Mouse (Mus musculus): ENCODE data around the gene Bcl2l2. TPM values are rescaled to one million over a fixed set of nuclear protein-coding genes. Genes with fewer than 3 reads are reported as not detected.

Gene Bcl2l2
- polyA plus RNA-seq, 1 experiment from 2014 or later, result 3.4 TPM

GRCm38 (mm10) chr14:54884022-54884712 is 990 bp downstream of the Bcl2l2 start:
- peak; percentile 35 for ATAC-seq (ENCODE audit: low read depth)
- H3K9ac ChIP-seq (ENCODE audit: low read length), result peak overlapping the region; percentile 79
- no peaks in the 10 kb centered on the region for H3K36me3 ChIP-seq (ENCODE audit: control insufficient read depth, insufficient read depth, low read length)
- peak overlapping the region; percentile 95 for H3K27ac ChIP-seq (ENCODE audit: low read length)
- WGBS, result 9% methylated on average over 21 of the region's 21 CpGs
- H3K4me3 ChIP-seq (ENCODE audit: low read length), result peak overlapping the region; percentile 65
- H3K4me1 ChIP-seq (replicated peaks; ENCODE audit: control insufficient read depth, insufficient read depth, low read length), result peaks cover 9% of the 10 kb centered on the region
- H3K9me3 ChIP-seq (ENCODE audit: control insufficient read depth, low read length), result no peaks in the 10 kb centered on the region
- peak overlapping the region; percentile 79 for H3K4me2 ChIP-seq (ENCODE audit: low read depth, low read length)
- H3K27me3 ChIP-seq (ENCODE audit: control insufficient read depth, insufficient read depth, low read depth, low read length), result no peaks in the 10 kb centered on the region

GRCm38 (mm10) chr14:54885309-54885708 is 2.1 kb downstream of the Bcl2l2 start:
- no peaks in the 10 kb centered on the region for H3K9me3 ChIP-seq (ENCODE audit: control insufficient read depth, low read length)
- H3K4me3 ChIP-seq (ENCODE audit: low read length), result no peak overlapping the region
- H3K27me3 ChIP-seq (ENCODE audit: control insufficient read depth, insufficient read depth, low read depth, low read length), result no peaks in the 10 kb centered on the region
- ATAC-seq (ENCODE audit: low read depth), result no peak
- no peaks in the 10 kb centered on the region for H3K36me3 ChIP-seq (ENCODE audit: control insufficient read depth, insufficient read depth, low read length)
- H3K4me1 ChIP-seq (replicated peaks; ENCODE audit: control insufficient read depth, insufficient read depth, low read length), result peaks cover 9% of the 10 kb centered on the region
- H3K27ac ChIP-seq (ENCODE audit: low read length), result no peak overlapping the region
- H3K4me2 ChIP-seq (ENCODE audit: low read depth, low read length), result no peak overlapping the region
- no peak overlapping the region for H3K9ac ChIP-seq (ENCODE audit: low read length)
- 88% methylated on average over 11 of the region's 11 CpGs for WGBS

- Histone ChIP-seq H3K36me3 (ENCODE audit: control insufficient read depth, insufficient read depth, low read length) (peaks cover 13% of the 10 kb centered on the region), H3K9me3 (ENCODE audit: control insufficient read depth, low read length) (no peaks in the 10 kb centered on the region), H3K4me1 (replicated peaks; ENCODE audit: control insufficient read depth, insufficient read depth, low read length) (peaks cover 9% of the 10 kb centered on the region; the same call in 1 of the 2 replicates), H3K4me2 (ENCODE audit: low read depth, low read length) (peak within 1 kb of the TSS; percentile 54), H3K27ac (ENCODE audit: low read length) (peak within 1 kb of the TSS; percentile 86), H3K9ac (ENCODE audit: low read length) (peak within 1 kb of the TSS; percentile 67), H3K27me3 (ENCODE audit: control insufficient read depth, insufficient read depth, low read depth, low read length) (no peaks in the 10 kb centered on the region), H3K4me3 (ENCODE audit: low read length) (peak within 1 kb of the TSS; percentile 93)
- no peak for ATAC-seq (ENCODE audit: low read depth)
- WGBS, result 92% methylated on average over 3 of the region's 3 CpGs
Observed at GRCm38 (mm10) chr14:54892200-54892599, 9.0 kb downstream of the Bcl2l2 start, which contains the start of gene Pabpn1. TSS of gene Pabpn1 (plus strand) at chr14:54892500.

GRCm38 (mm10) chr14:54893651-54894181 is 10.5 kb downstream of the Bcl2l2 start:
- Histone ChIP-seq H3K4me2 (ENCODE audit: low read depth, low read length) (peak overlapping the region; percentile 54), H3K4me3 (ENCODE audit: low read length) (peak overlapping the region; percentile 93), H3K27me3 (ENCODE audit: control insufficient read depth, insufficient read depth, low read depth, low read length) (no peaks in the 10 kb centered on the region), H3K27ac (ENCODE audit: low read length) (peak overlapping the region; percentile 93), H3K9ac (ENCODE audit: low read length) (peak overlapping the region; percentile 100), H3K4me1 (replicated peaks; ENCODE audit: control insufficient read depth, insufficient read depth, low read length) (peaks cover 9% of the 10 kb centered on the region; the same call in 1 of the 2 replicates), H3K9me3 (ENCODE audit: control insufficient read depth, low read length) (no peaks in the 10 kb centered on the region), H3K36me3 (ENCODE audit: control insufficient read depth, insufficient read depth, low read length) (peaks cover 25% of the 10 kb centered on the region)
- ATAC-seq (ENCODE audit: low read depth), result peak; percentile 98
- under 1% methylated on average over 32 of the region's 38 CpGs for WGBS

- ATAC-seq (ENCODE audit: low read depth), result peak; percentile 70
- no peaks in the 10 kb centered on the region for H3K9me3 ChIP-seq (ENCODE audit: control insufficient read depth, low read length)
- peaks cover 9% of the 10 kb centered on the region; the same call in 1 of the 2 replicates for H3K4me1 ChIP-seq (replicated peaks; ENCODE audit: control insufficient read depth, insufficient read depth, low read length)
- peak overlapping the region; percentile 100 for H3K9ac ChIP-seq (ENCODE audit: low read length)
- H3K36me3 ChIP-seq (ENCODE audit: control insufficient read depth, insufficient read depth, low read length), result peaks cover 27% of the 10 kb centered on the region
- no peaks in the 10 kb centered on the region for H3K27me3 ChIP-seq (ENCODE audit: control insufficient read depth, insufficient read depth, low read depth, low read length)
- peak overlapping the region; percentile 93 for H3K27ac ChIP-seq (ENCODE audit: low read length)
- under 1% methylated on average over 49 of the region's 54 CpGs for WGBS
- H3K4me3 ChIP-seq (ENCODE audit: low read length), result peak overlapping the region; percentile 93
- peak overlapping the region; percentile 91 for H3K4me2 ChIP-seq (ENCODE audit: low read depth, low read length)
Observed at GRCm38 (mm10) chr14:54894296-54895151, 11.3 kb downstream of the Bcl2l2 start.

DNA sequence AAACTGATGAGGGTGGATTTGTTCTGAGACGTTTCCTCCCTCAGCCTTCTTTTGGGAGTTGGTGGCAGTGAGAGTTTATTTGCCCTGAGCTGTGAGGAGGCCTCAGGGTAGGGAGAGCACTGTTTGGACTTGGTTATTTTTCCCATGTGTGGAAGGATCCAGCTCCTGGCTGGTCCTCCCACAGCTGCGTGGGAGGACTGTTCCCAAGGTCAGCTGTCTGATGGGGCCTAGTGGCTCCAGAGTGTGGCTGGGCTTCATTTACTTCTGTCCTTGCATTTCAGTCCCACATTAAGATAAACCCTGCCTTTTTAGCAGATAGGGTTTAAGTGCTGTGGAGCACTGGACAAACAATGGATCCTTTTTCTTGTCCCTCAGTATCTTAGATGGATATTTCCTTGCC is 14.3 kb downstream of the Bcl2l2 start:
- Histone ChIP-seq H3K4me2 (ENCODE audit: low read depth, low read length) (no peak overlapping the region), H3K27ac (ENCODE audit: low read length) (no peak overlapping the region), H3K36me3 (ENCODE audit: control insufficient read depth, insufficient read depth, low read length) (peaks cover 27% of the 10 kb centered on the region), H3K9ac (ENCODE audit: low read length) (no peak overlapping the region), H3K27me3 (ENCODE audit: control insufficient read depth, insufficient read depth, low read depth, low read length) (no peaks in the 10 kb centered on the region), H3K4me1 (replicated peaks; ENCODE audit: control insufficient read depth, insufficient read depth, low read length) (peaks cover 9% of the 10 kb centered on the region; the same call in 1 of the 2 replicates), H3K4me3 (ENCODE audit: low read length) (no peak overlapping the region), H3K9me3 (ENCODE audit: control insufficient read depth, low read length) (no peaks in the 10 kb centered on the region)
- WGBS, result 56% methylated on average over 2 of the region's 2 CpGs
- no peak for ATAC-seq (ENCODE audit: low read depth)

GRCm38 (mm10) chr14:54900383-54900782 is 17.2 kb downstream of the Bcl2l2 start:
- peak; percentile 79 for ATAC-seq (ENCODE audit: low read depth)
- Histone ChIP-seq H3K27ac (ENCODE audit: low read length) (no peak overlapping the region), H3K4me2 (ENCODE audit: low read depth, low read length) (no peak overlapping the region), H3K27me3 (ENCODE audit: control insufficient read depth, insufficient read depth, low read depth, low read length) (no peaks in the 10 kb centered on the region), H3K4me3 (ENCODE audit: low read length) (no peak overlapping the region), H3K36me3 (ENCODE audit: control insufficient read depth, insufficient read depth, low read length) (peaks cover 27% of the 10 kb centered on the region), H3K9ac (ENCODE audit: low read length) (no peak overlapping the region), H3K4me1 (replicated peaks; ENCODE audit: control insufficient read depth, insufficient read depth, low read length) (peaks cover 4% of the 10 kb centered on the region; the same call in 1 of the 2 replicates), H3K9me3 (ENCODE audit: control insufficient read depth, low read length) (no peaks in the 10 kb centered on the region)
- 0% methylated on average over 3 of the region's 3 CpGs for WGBS

GRCm38 (mm10) chr14:54903641-54904040 is 20.5 kb downstream of the Bcl2l2 start:
- Histone ChIP-seq H3K9ac (ENCODE audit: low read length) (no peak overlapping the region), H3K9me3 (ENCODE audit: control insufficient read depth, low read length) (no peaks in the 10 kb centered on the region), H3K36me3 (ENCODE audit: control insufficient read depth, insufficient read depth, low read length) (peaks cover 6% of the 10 kb centered on the region), H3K27me3 (ENCODE audit: control insufficient read depth, insufficient read depth, low read depth, low read length) (no peaks in the 10 kb centered on the region), H3K4me1 (replicated peaks; ENCODE audit: control insufficient read depth, insufficient read depth, low read length) (no peaks in the 10 kb centered on the region), H3K4me2 (ENCODE audit: low read depth, low read length) (no peak overlapping the region), H3K27ac (ENCODE audit: low read length) (no peak overlapping the region), H3K4me3 (ENCODE audit: low read length) (no peak overlapping the region)
- 88% methylated on average over 4 of the region's 4 CpGs for WGBS
- ATAC-seq (ENCODE audit: low read depth), result no peak

DNA sequence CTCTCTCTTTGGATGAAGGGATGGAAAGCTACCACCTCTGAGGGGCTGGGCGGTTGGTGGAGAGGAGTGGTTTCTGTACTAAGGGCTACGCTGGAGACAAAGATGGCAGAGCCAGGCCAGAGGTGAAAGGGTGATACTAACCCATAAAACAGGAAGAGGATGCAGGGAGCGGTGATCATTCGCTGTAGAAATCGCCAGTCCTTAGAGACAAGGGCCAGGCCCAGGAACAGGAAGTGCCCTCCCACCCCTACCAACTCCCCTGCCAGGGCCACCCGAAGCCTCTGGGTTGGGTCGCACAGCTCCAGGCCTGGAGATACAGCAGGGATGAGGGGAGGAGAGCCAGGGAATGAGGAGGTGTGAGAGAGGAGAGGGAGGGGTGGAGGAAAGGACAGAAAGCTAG is 25.5 kb downstream of the Bcl2l2 start:
- H3K4me1 ChIP-seq (replicated peaks; ENCODE audit: control insufficient read depth, insufficient read depth, low read length), result peaks cover 4% of the 10 kb centered on the region; the same call in 1 of the 2 replicates
- no peak overlapping the region for H3K4me3 ChIP-seq (ENCODE audit: low read length)
- ATAC-seq (ENCODE audit: low read depth), result no peak
- H3K4me2 ChIP-seq (ENCODE audit: low read depth, low read length), result no peak overlapping the region
- peaks cover 4% of the 10 kb centered on the region; the same call in 1 of the 2 replicates for H3K36me3 ChIP-seq (ENCODE audit: control insufficient read depth, insufficient read depth, low read length)
- H3K27ac ChIP-seq (ENCODE audit: low read length), result no peak overlapping the region
- 74% methylated on average over 7 of the region's 7 CpGs for WGBS
- no peaks in the 10 kb centered on the region for H3K27me3 ChIP-seq (ENCODE audit: control insufficient read depth, insufficient read depth, low read depth, low read length)
- no peak overlapping the region for H3K9ac ChIP-seq (ENCODE audit: low read length)
- no peaks in the 10 kb centered on the region for H3K9me3 ChIP-seq (ENCODE audit: control insufficient read depth, low read length)
